Mouse (Mus musculus) small intestine, adult 2 months (tissue): Measurements from ENCODE around the gene Ccdc22. TPM values are rescaled to one million over a fixed set of nuclear protein-coding genes. Genes with fewer than 3 reads are reported as not detected.

Experiments
- H3K27ac ChIP-seq: fragments of 200-500 bp; 2 replicates; pipeline ENCODE4 v1.5.1; 2012; ENCODE audit warnings: low read depth, low read length, control low read depth, inconsistent platforms; ENCODE audit not compliant: insufficient read depth
- H3K27me3 ChIP-seq: fragments of 200-500 bp; 2 replicates; pipeline ENCODE4 v1.6.1; 2012; ENCODE audit warnings: mild to moderate bottlenecking, moderate library complexity, low read length, inconsistent platforms; ENCODE audit not compliant: control insufficient read depth, insufficient read depth
- H3K36me3 ChIP-seq: fragments of 200-500 bp; 2 replicates; pipeline ENCODE4 v1.6.1; 2012; ENCODE audit warnings: mild to moderate bottlenecking, low read length, control low read depth, inconsistent platforms; ENCODE audit not compliant: control insufficient read depth, insufficient read depth
- H3K4me1 ChIP-seq: fragments of 200-500 bp; 2 replicates; pipeline ENCODE4 v1.6.1; 2012; ENCODE audit warnings: low read length, inconsistent platforms, mixed read lengths; ENCODE audit not compliant: control insufficient read depth, insufficient read depth, insufficient read length
- H3K4me3 ChIP-seq: fragments of 200-500 bp; 2 replicates; pipeline ENCODE4 v1.5.1; 2012; ENCODE audit warnings: low read depth, mild to moderate bottlenecking, control low read depth, inconsistent platforms, low read length, moderate library complexity
- CTCF ChIP-seq: fragments of 200-500 bp; IDR thresholded peaks from 2 replicates; pipeline ENCODE4 v1.5.1; 2012; ENCODE audit warnings: low read depth, mild to moderate bottlenecking, control low read depth, inconsistent platforms, low read length, moderate library complexity, mixed read lengths; ENCODE audit not compliant: insufficient replicate concordance, insufficient read length; ENCODE audit errors: extremely low read depth
- POLR2A ChIP-seq: fragments of 200-500 bp; IDR thresholded peaks from 2 replicates; pipeline ENCODE4 v1.6.1; 2012; ENCODE audit warnings: low read depth, mild to moderate bottlenecking, control low read depth, inconsistent platforms, low read length, moderate library complexity
- WGBS: fragments of 180-500 bp; shearing (Covaris S2); methylation state at CpG from one replicate; pipeline ENCODE4 v1.1.7; 2018; 5-methylcytosine and 5-hydroxymethylcytosine counted together
- polyA plus RNA-seq: library from polyadenylated mRNA; depleted of rRNA; stranded (reverse); fragments of >200 nt; gene quantifications from 2 replicates; pipeline ENCODE4 v1.2.3, GENCODE M21; 2012

Gene Ccdc22
- polyA plus RNA-seq, 1 experiment: 11.1 TPM

- H3K27me3 ChIP-seq: no peaks in the 10 kb centered on the region
- TF ChIP-seq POLR2A: no peak
- TF ChIP-seq CTCF: no peak
- no peak overlapping the region for H3K4me3 ChIP-seq
- H3K4me1 ChIP-seq: no peaks in the 10 kb centered on the region
- H3K36me3 ChIP-seq: peaks cover 5% of the 10 kb centered on the region; the same call in 1 of the 2 replicates
- WGBS: 89% methylated on average over 7 of the region's 7 CpGs
- no peak overlapping the region for H3K27ac ChIP-seq
Observed at GRCm38 (mm10) chrX:7604004-7604403, 1.3 kb downstream of the Ccdc22 start.

- Histone ChIP-seq H3K4me1 (peaks cover 6% of the 10 kb centered on the region; the same call in 1 of the 2 replicates), H3K36me3 (peaks cover 13% of the 10 kb centered on the region; the same call in 1 of the 2 replicates), H3K27me3 (no peaks in the 10 kb centered on the region), H3K4me3 (no peak overlapping the region), H3K27ac (no peak overlapping the region)
- 88% methylated on average over 9 of the region's 9 CpGs for WGBS
- TF ChIP-seq CTCF (no peak), POLR2A (no peak)
Observed at GRCm38 (mm10) chrX:7595371-7595770, 9.9 kb downstream of the Ccdc22 start.

GRCm38 (mm10) chrX:7586356-7586755 is 19.0 kb downstream of the Ccdc22 start:
- no peaks in the 10 kb centered on the region for H3K36me3 ChIP-seq
- H3K4me1 ChIP-seq: peaks cover 2% of the 10 kb centered on the region; the same call in 1 of the 2 replicates
- no peak overlapping the region for H3K27ac ChIP-seq
- H3K27me3 ChIP-seq: no peaks in the 10 kb centered on the region
- H3K4me3 ChIP-seq: no peak overlapping the region
- WGBS: 85% methylated on average over 5 of the region's 5 CpGs
- no peak for TF ChIP-seq CTCF
- TF ChIP-seq POLR2A: no peak

- Histone ChIP-seq H3K4me1 (no peaks in the 10 kb centered on the region), H3K27me3 (no peaks in the 10 kb centered on the region), H3K4me3 (no peak overlapping the region), H3K36me3 (no peaks in the 10 kb centered on the region), H3K27ac (no peak overlapping the region)
- no peak for TF ChIP-seq POLR2A
- TF ChIP-seq CTCF: no peak
- 89% methylated on average over 11 of the region's 11 CpGs for WGBS
Observed at GRCm38 (mm10) chrX:7583881-7584280, 21.4 kb downstream of the Ccdc22 start.

- WGBS: 98% methylated on average over 2 of the region's 2 CpGs
- no peaks in the 10 kb centered on the region for H3K4me1 ChIP-seq
- H3K27ac ChIP-seq: no peak overlapping the region
- H3K4me3 ChIP-seq: no peak overlapping the region
- H3K36me3 ChIP-seq: no peaks in the 10 kb centered on the region
- TF ChIP-seq CTCF (no peak), POLR2A (no peak)
- no peaks in the 10 kb centered on the region for H3K27me3 ChIP-seq
Observed at GRCm38 (mm10) chrX:7581151-7581550, 24.2 kb downstream of the Ccdc22 start.

- peak overlapping the region; percentile 96 for H3K4me3 ChIP-seq
- WGBS: 11% methylated on average over 6 of the region's 6 CpGs
- H3K27me3 ChIP-seq: no peaks in the 10 kb centered on the region
- peaks cover 12% of the 10 kb centered on the region for H3K4me1 ChIP-seq
- H3K36me3 ChIP-seq: no peaks in the 10 kb centered on the region
- H3K27ac ChIP-seq: no peak overlapping the region
- TF ChIP-seq POLR2A (no peak), CTCF (no peak)
Observed at GRCm38 (mm10) chrX:7574885-7575231, 30.5 kb downstream of the Ccdc22 start.

- Histone ChIP-seq H3K36me3 (no peaks in the 10 kb centered on the region), H3K27ac (peak within 1 kb of the TSS; percentile 60), H3K4me1 (peaks cover 12% of the 10 kb centered on the region), H3K4me3 (peak within 1 kb of the TSS; percentile 98), H3K27me3 (no peaks in the 10 kb centered on the region)
- 13% methylated on average over 54 of the region's 65 CpGs for WGBS
- TF ChIP-seq POLR2A: no peak
- no peak for TF ChIP-seq CTCF
Observed at GRCm38 (mm10) chrX:7574087-7574884, 31.0 kb downstream of the Ccdc22 start, which contains the start of gene Ppp1r3f. Gene Ppp1r3f (minus strand): TSS chrX:7574283.
